Mouse (Mus musculus) cerebellum, adult 2 months (tissue): ENCODE measurements at regions not wholly inside any gene's neighbourhood (a gene's known extent, or its start where the extent isn't known, plus 50 kb on each side); places are given as distances from the start of the nearest gene placed in this dataset.

ENCODE experiments used
- CTCF ChIP-seq: fragments of 200-500 bp; IDR thresholded peaks from 2 replicates; pipeline ENCODE4 v1.5.1; 2011; ENCODE audit warnings: low read depth, mild to moderate bottlenecking, control low read depth, low read length, moderate library complexity, borderline replicate concordance; ENCODE audit not compliant: insufficient read depth
- POLR2A ChIP-seq: fragments of 200-500 bp; IDR thresholded peaks from 2 replicates; pipeline ENCODE4 v1.6.1; 2011; ENCODE audit warnings: low read length, control low read depth, borderline replicate concordance; ENCODE audit not compliant: insufficient read depth

DNA sequence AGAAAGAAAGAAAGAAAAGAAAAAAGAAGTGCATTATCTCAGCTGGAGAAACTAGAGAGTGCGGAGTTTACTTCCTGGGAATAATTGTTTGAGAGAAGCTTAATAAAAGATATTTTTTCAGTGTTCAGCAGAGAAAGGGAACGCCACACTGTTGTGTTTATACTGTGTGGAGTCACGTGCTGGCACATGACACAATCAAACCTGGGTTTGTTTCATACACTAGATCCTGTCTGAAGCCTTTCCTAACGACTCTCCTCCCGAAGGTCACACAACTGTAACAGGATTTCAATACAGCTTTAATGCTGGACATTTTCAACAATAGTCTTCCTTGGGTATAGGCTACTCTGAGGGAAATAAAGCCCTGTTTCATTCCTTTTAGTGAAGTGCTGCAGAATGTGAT lies 105.3 kb upstream of the Hmgn3 start:
- TF ChIP-seq POLR2A (no peak), CTCF (no peak)
